8 mouse cellular contexts compared by ENCODE assay signal in the genomic region with DNA sequence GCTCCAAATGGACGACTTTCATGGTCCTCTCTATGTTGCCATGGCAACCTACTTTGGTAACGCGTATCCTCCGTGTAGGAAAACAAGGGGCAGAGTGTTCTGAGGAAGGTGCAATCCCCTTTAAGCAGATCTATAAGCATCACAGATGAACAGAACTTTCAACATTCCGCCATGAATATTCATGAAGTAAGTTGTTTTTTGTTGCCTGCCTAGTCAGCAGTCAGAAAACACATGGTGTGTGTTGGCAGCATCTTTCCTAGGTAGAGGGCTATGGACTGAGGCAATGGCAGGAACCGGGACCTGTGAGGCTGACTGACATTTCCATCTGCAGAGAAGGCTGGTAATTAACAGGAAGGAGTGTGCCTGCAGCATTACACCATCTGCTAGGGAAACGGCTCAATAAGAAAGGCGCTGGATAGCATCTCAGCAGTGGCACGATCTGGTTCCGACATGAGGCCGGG.
DNase-seq lines count a peak whose midpoint lies in the region; ATAC-seq lines count a peak whose summit lies in the region.

No protein-coding gene starts in this region.

- no peaks in the 10 kb centered on the region for H3K27me3 ChIP-seq in hindbrain, embryonic 15.5 days
- H3K27me3 ChIP-seq in midbrain, embryonic 11.5 days (ENCODE audit: control insufficient read depth, insufficient read depth, low read length) = no peaks in the 10 kb centered on the region
- H3K27me3 ChIP-seq in liver, embryonic 11.5 days (replicated peaks; ENCODE audit: control insufficient read depth, insufficient read depth, low read length) = no peaks in the 10 kb centered on the region
- no peaks in the 10 kb centered on the region for H3K27me3 ChIP-seq in intestine, embryonic 16.5 days (replicated peaks; ENCODE audit: control insufficient read depth, insufficient read depth, low read length)

- peak overlapping the region; percentile 76 for H3K27ac ChIP-seq in hindbrain, embryonic 15.5 days (replicated peaks)
- H3K27ac ChIP-seq in midbrain, embryonic 11.5 days (ENCODE audit: low read depth, low read length) = no peak overlapping the region
- H3K27ac ChIP-seq in liver, embryonic 11.5 days (ENCODE audit: low read depth, low read length) = no peak overlapping the region
- no peak overlapping the region for H3K27ac ChIP-seq in intestine, embryonic 16.5 days (ENCODE audit: low read length)

- H3K9me3 ChIP-seq in hindbrain, embryonic 15.5 days = no peaks in the 10 kb centered on the region
- H3K9me3 ChIP-seq in midbrain, embryonic 11.5 days (ENCODE audit: control insufficient read depth, low read length) = no peaks in the 10 kb centered on the region
- H3K9me3 ChIP-seq in liver, embryonic 11.5 days (ENCODE audit: control insufficient read depth, low read length) = no peaks in the 10 kb centered on the region
- no peaks in the 10 kb centered on the region for H3K9me3 ChIP-seq in intestine, embryonic 16.5 days (ENCODE audit: control insufficient read depth, low read length)

- H3K36me3 ChIP-seq in hindbrain, embryonic 15.5 days = no peaks in the 10 kb centered on the region
- no peaks in the 10 kb centered on the region for H3K36me3 ChIP-seq in midbrain, embryonic 11.5 days (ENCODE audit: control insufficient read depth, insufficient read depth, low read length)
- no peaks in the 10 kb centered on the region for H3K36me3 ChIP-seq in liver, embryonic 11.5 days (ENCODE audit: control insufficient read depth, insufficient read depth, low read length)
- H3K36me3 ChIP-seq in intestine, embryonic 16.5 days (ENCODE audit: control insufficient read depth, insufficient read depth, low read length) = no peaks in the 10 kb centered on the region

- WGBS in hindbrain, embryonic 15.5 days = 16% methylated on average over 11 of the region's 11 CpGs
- WGBS in midbrain, embryonic 11.5 days = 57% methylated on average over 11 of the region's 11 CpGs
- WGBS in liver, embryonic 11.5 days = 66% methylated on average over 11 of the region's 11 CpGs
- WGBS in intestine, embryonic 16.5 days = 53% methylated on average over 11 of the region's 11 CpGs

- no peak overlapping the region for H3K9ac ChIP-seq in hindbrain, embryonic 15.5 days
- no peak overlapping the region for H3K9ac ChIP-seq in midbrain, embryonic 11.5 days (ENCODE audit: low read length)
- H3K9ac ChIP-seq in liver, embryonic 11.5 days (ENCODE audit: low read depth, low read length) = no peak overlapping the region
- H3K9ac ChIP-seq in intestine, embryonic 16.5 days (ENCODE audit: low read depth, low read length) = no peak overlapping the region

- ATAC-seq in hindbrain, embryonic 15.5 days (ENCODE audit: low FRiP score, low read depth) = peak; percentile 95
- ATAC-seq in midbrain, embryonic 11.5 days (ENCODE audit: low FRiP score) = peak; percentile 75
- no peak for ATAC-seq in liver, embryonic 11.5 days (replicated peaks; ENCODE audit: low FRiP score)
- ATAC-seq in intestine, embryonic 16.5 days = no peak

- peak overlapping the region; percentile 46 for H3K4me2 ChIP-seq in hindbrain, embryonic 15.5 days
- no peak overlapping the region for H3K4me2 ChIP-seq in midbrain, embryonic 11.5 days
- H3K4me2 ChIP-seq in liver, embryonic 11.5 days = no peak overlapping the region
- no peak overlapping the region for H3K4me2 ChIP-seq in intestine, embryonic 16.5 days (ENCODE audit: low read depth, low read length)

- peak; percentile 15 for DNase-seq in R1 (ENCODE audit: low read depth, low spot score)
- peak; percentile 2 for DNase-seq in embryo, embryonic 9.5 days (ENCODE audit: extremely low spot score)
- DNase-seq in midbrain, embryonic 11.5 days (ENCODE audit: low spot score, missing footprints) = no peak
- DNase-seq in spleen, postnatal 10 days (ENCODE audit: low spot score in 2 of 2) = no peak
- no peak for DNase-seq in liver, embryonic 11.5 days (ENCODE audit: low spot score)
- no peak for DNase-seq in heart, postnatal 4 days

- H3K4me1 ChIP-seq in hindbrain, embryonic 15.5 days (replicated peaks) = peaks cover 24% of the 10 kb centered on the region
- H3K4me1 ChIP-seq in midbrain, embryonic 11.5 days (ENCODE audit: control insufficient read depth, insufficient read depth, low read length) = no peaks in the 10 kb centered on the region
- no peaks in the 10 kb centered on the region for H3K4me1 ChIP-seq in liver, embryonic 11.5 days (replicated peaks; ENCODE audit: control insufficient read depth, insufficient read depth, low read length)
- no peaks in the 10 kb centered on the region for H3K4me1 ChIP-seq in intestine, embryonic 16.5 days (ENCODE audit: control insufficient read depth, insufficient read depth, low read length)

- H3K4me3 ChIP-seq in hindbrain, embryonic 15.5 days = no peak overlapping the region
- no peak overlapping the region for H3K4me3 ChIP-seq in midbrain, embryonic 11.5 days (ENCODE audit: low read depth, low read length)
- no peak overlapping the region for H3K4me3 ChIP-seq in liver, embryonic 11.5 days (ENCODE audit: low read depth, low read length)
- H3K4me3 ChIP-seq in intestine, embryonic 16.5 days (ENCODE audit: low read length) = no peak overlapping the region

Comparison
In these comparisons a context has a peak if more than half of its experiments do, and no peak if none do; other contexts are left out.
1. DNase-seq: peak in R1 (single experiment) and embryo, embryonic 9.5 days (single experiment); none in midbrain, embryonic 11.5 days (single experiment), spleen, postnatal 10 days (0 of 2), liver, embryonic 11.5 days (single experiment) and heart, postnatal 4 days (single experiment).
2. ATAC-seq: peak in hindbrain, embryonic 15.5 days (single experiment) and midbrain, embryonic 11.5 days (single experiment); none in liver, embryonic 11.5 days (single experiment) and intestine, embryonic 16.5 days (single experiment).